In the genomic region with DNA sequence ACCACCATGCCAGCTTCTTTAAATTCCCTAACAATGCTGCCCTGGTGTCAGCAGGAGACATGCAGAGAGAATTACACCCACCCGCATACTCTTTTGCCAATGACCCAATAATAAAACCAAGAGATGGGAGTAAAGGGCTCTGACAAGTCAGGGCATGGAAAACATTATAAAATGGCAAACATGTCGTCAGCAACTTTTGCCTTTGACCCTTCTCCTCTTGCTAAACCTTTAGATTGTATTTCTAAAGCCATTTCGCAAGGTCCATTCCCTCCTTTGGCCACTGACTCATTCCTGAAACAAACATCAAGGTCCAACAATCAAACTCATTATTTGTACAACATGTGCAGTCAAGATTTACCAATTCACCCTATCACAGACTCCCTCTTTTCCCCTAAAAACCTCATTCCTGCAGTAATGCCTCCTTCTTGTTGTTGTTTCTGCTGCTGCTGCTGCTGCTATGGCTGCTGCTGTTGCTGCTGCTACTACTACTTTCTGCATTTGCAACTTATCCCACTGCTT, we compare ENCODE assay signal across 23 mouse cellular contexts. TPM values are rescaled to one million over a fixed set of nuclear protein-coding genes. Genes with fewer than 3 reads are reported as not detected.
"Had no signal": no experiment of that assay in that cellular context is flagged by ENCODE, and none has a peak within 500 bp of the region (broad histone marks: within the 10 kb centered on the region; RNA-seq: fewer than 3 reads in every experiment).

No protein-coding gene starts in this region.

RNA-seq across cellular contexts. Expression of gene Cyp2b13, which starts 41.4 kb away (rescaled TPM):
- polyA plus RNA-seq: limb, embryonic 10.5 days; limb, embryonic 11.5 days; limb, embryonic 12.5 days; limb, embryonic 13.5 days; limb, embryonic 14.5 days; limb, embryonic 15.5 days; liver, embryonic 11.5 days; lung, adult 2 months; lung, embryonic 14.5 days; lung, embryonic 15.5 days; lung, embryonic 16.5 days; lung, postnatal 0 days; macrophage; midbrain, embryonic 10.5 days; midbrain, embryonic 11.5 days; midbrain, embryonic 12.5 days; midbrain, embryonic 13.5 days; midbrain, embryonic 14.5 days; midbrain, embryonic 15.5 days; midbrain, embryonic 16.5 days; midbrain, postnatal 0 days; neural tube, embryonic 11.5 days; neural tube, embryonic 12.5 days had no signal
